Mouse (Mus musculus): ENCODE data around the gene Trim37. TPM values are rescaled to one million over a fixed set of nuclear protein-coding genes. Genes with fewer than 3 reads are reported as not detected.

Trim37 gene
- total RNA-seq, 2 experiments from 2014 or later: 6.9 to 7.5 TPM

- DNase-seq (ENCODE audit: low spot score): no peak
- intact Hi-C loops (cut with DNase I): loop anchor here (5.0 kb wide), 1 partner anchor 560 kb away; no protein-coding TSS in a partner anchor
Observed at GRCm38 (mm10) chr11:87212313-87212712, 85.4 kb downstream of the Trim37 start.

GRCm38 (mm10) chr11:87222686-87223085, 95.8 kb downstream of the Trim37 start:
- DNase-seq (ENCODE audit: low spot score): no peak
- intact Hi-C loops (cut with DNase I): no loop called here

- intact Hi-C loops (cut with DNase I): no loop called here
Observed at GRCm38 (mm10) chr11:87227056-87227455, 100.2 kb downstream of the Trim37 start.

GRCm38 (mm10) chr11:87233377-87233776, 106.5 kb downstream of the Trim37 start:
- intact Hi-C loops (cut with DNase I): no loop called here

More at GRCm38 (mm10) chr11:87227056-87227455, 100.2 kb downstream of the Trim37 start:
- no peak for DNase-seq (ENCODE audit: low spot score)

GRCm38 (mm10) chr11:87234743-87235485, 108.0 kb downstream of the Trim37 start:
- intact Hi-C loops (cut with DNase I): no loop called here
- DNase-seq (ENCODE audit: low spot score): no peak

More at GRCm38 (mm10) chr11:87233377-87233776, 106.5 kb downstream of the Trim37 start:
- no peak for DNase-seq (ENCODE audit: low spot score)

- no peak for DNase-seq (ENCODE audit: low spot score)
- intact Hi-C loops (cut with DNase I): no loop called here
Observed at GRCm38 (mm10) chr11:87235486-87235872, 108.6 kb downstream of the Trim37 start.

- DNase-seq (ENCODE audit: low spot score): no peak
- intact Hi-C loops (cut with DNase I): no loop called here
Observed at GRCm38 (mm10) chr11:87238891-87239530, 112.1 kb downstream of the Trim37 start.

- DNase-seq (ENCODE audit: low spot score): no peak
- intact Hi-C loops (cut with DNase I): no loop called here
Observed at GRCm38 (mm10) chr11:87240141-87240832, 113.4 kb downstream of the Trim37 start.

- DNase-seq (ENCODE audit: low spot score): no peak
- intact Hi-C loops (cut with DNase I): no loop called here
Observed at GRCm38 (mm10) chr11:87240833-87241215, 113.9 kb downstream of the Trim37 start.

GRCm38 (mm10) chr11:87241256-87241655, 114.4 kb downstream of the Trim37 start:
- no peak for DNase-seq (ENCODE audit: low spot score)
- intact Hi-C loops (cut with DNase I): no loop called here

- intact Hi-C loops (cut with DNase I): no loop called here
- DNase-seq (ENCODE audit: low spot score): no peak
Observed at GRCm38 (mm10) chr11:87245171-87245840, 118.4 kb downstream of the Trim37 start.

GRCm38 (mm10) chr11:87246107-87246651, 119.3 kb downstream of the Trim37 start:
- intact Hi-C loops (cut with DNase I): no loop called here

GRCm38 (mm10) chr11:87246724-87247493, 120.0 kb downstream of the Trim37 start:
- intact Hi-C loops (cut with DNase I): no loop called here

More at GRCm38 (mm10) chr11:87246107-87246651, 119.3 kb downstream of the Trim37 start:
- DNase-seq (ENCODE audit: low spot score): no peak

GRCm38 (mm10) chr11:87247494-87247866, 120.6 kb downstream of the Trim37 start:
- intact Hi-C loops (cut with DNase I): no loop called here

More at GRCm38 (mm10) chr11:87246724-87247493, 120.0 kb downstream of the Trim37 start:
- DNase-seq (ENCODE audit: low spot score): no peak

GRCm38 (mm10) chr11:87250132-87250531, 123.3 kb downstream of the Trim37 start:
- DNase-seq (ENCODE audit: low spot score): no peak
- intact Hi-C loops (cut with DNase I): no loop called here

More at GRCm38 (mm10) chr11:87247494-87247866, 120.6 kb downstream of the Trim37 start:
- no peak for DNase-seq (ENCODE audit: low spot score)

GRCm38 (mm10) chr11:87253294-87253693, 126.4 kb downstream of the Trim37 start:
- no peak for DNase-seq (ENCODE audit: low spot score)
- intact Hi-C loops (cut with DNase I): no loop called here

GRCm38 (mm10) chr11:87254149-87254548, 127.3 kb downstream of the Trim37 start:
- DNase-seq (ENCODE audit: low spot score): no peak
- intact Hi-C loops (cut with DNase I): no loop called here

GRCm38 (mm10) chr11:87257282-87257681, 130.4 kb downstream of the Trim37 start:
- DNase-seq (ENCODE audit: low spot score): no peak
- intact Hi-C loops (cut with DNase I): no loop called here

GRCm38 (mm10) chr11:87259792-87260191, 132.9 kb downstream of the Trim37 start:
- intact Hi-C loops (cut with DNase I): no loop called here
- DNase-seq (ENCODE audit: low spot score): no peak
